In the genomic region with DNA sequence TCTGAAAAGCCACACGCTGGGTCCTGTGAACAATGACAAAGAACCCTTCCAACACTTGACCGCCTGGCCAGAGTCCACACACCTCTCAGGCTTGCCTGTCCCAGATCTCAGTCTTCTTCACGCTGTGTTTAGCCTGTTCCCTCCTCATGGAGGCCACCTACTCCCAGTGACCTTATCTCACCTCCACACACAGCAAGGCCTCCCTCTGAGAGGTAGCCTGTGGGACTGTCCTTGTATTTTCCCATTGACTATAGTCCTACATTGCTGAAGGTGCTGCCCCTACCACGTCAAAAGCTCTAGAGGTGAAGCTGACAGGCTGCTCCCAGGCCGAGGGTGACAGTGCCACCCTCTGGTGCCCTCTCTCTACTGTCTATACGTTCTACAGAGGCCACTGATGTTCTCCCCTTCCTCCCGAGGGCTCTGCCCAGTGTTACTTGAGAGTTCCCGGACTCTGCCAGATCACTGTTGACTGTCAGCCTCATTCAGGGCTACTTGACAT, we compare ENCODE assay signal across 11 mouse cellular contexts. TPM values are rescaled to one million over a fixed set of nuclear protein-coding genes. Genes with fewer than 3 reads are reported as not detected.
DNase-seq lines count a peak whose midpoint lies in the region; ATAC-seq and TF ChIP-seq lines count a peak whose summit lies in the region.
"Had no signal": no experiment of that assay in that cellular context is flagged by ENCODE, and none has a peak within 500 bp of the region (broad histone marks: within the 10 kb centered on the region; RNA-seq: fewer than 3 reads in every experiment).

No protein-coding gene starts in this region.

- H3K4me3 ChIP-seq in thymus, adult 2 months (ENCODE audit: control insufficient read depth, insufficient read depth, low read length), result no peak overlapping the region
- no peak overlapping the region for H3K4me3 ChIP-seq in stomach, postnatal 0 days (ENCODE audit: low read depth, low read length)

- no peak for DNase-seq in cerebellum, postnatal 4 days (ENCODE audit: low spot score in 2 of 2)
- no peak for DNase-seq in thymus, adult 2 months
- DNase-seq in thymus, postnatal 14 days, result no peak
- DNase-seq in liver, result peak; percentile 59
- no peak for DNase-seq in stomach, postnatal 0 days (ENCODE audit: low spot score)
- no peak for DNase-seq in urinary bladder, adult 18-20 months (ENCODE audit: low spot score in 2 of 2)
- DNase-seq in testis, postnatal 10 days (ENCODE audit: low spot score), result no peak

- TF ChIP-seq POLR2A in thymus, adult 2 months (IDR thresholded peaks at IDR 0.05; ENCODE audit: control insufficient read depth, extremely low read depth, insufficient read depth, low read length, poor library complexity), result no peak

- TF ChIP-seq EP300 in stomach, postnatal 0 days (optimal IDR thresholded peaks at IDR 0.05), result no peak

- ATAC-seq in cerebellum, adult (ENCODE audit: insufficient number of reproducible peaks, low FRiP score, low TSS enrichment), result peak; percentile 89
- no peak for ATAC-seq in stomach, postnatal 0 days (ENCODE audit: low FRiP score, low TSS enrichment)

- 50% methylated on average over 8 of the region's 8 CpGs for WGBS in thymus, adult 2 months
- WGBS in stomach, postnatal 0 days, result 58% methylated on average over 8 of the region's 8 CpGs

- TF ChIP-seq CTCF in thymus, adult 2 months (IDR thresholded peaks at IDR 0.05; ENCODE audit: borderline replicate concordance, control insufficient read depth, extremely low read depth, insufficient read depth, low read length, poor library complexity), result peak; percentile 13; the same call in 1 of the 2 replicates
- peak; percentile 49 for TF ChIP-seq CTCF in stomach, postnatal 0 days (IDR thresholded peaks at IDR 0.05; ENCODE audit: low read depth)

- H3K9me3 ChIP-seq in stomach, postnatal 0 days (ENCODE audit: control insufficient read depth, low read length), result no peaks in the 10 kb centered on the region

- no peaks in the 10 kb centered on the region for H3K4me1 ChIP-seq in thymus, adult 2 months (replicated peaks; ENCODE audit: control insufficient read depth, insufficient read depth, low read length)
- no peaks in the 10 kb centered on the region for H3K4me1 ChIP-seq in stomach, postnatal 0 days (replicated peaks; ENCODE audit: control insufficient read depth, insufficient read depth)

- no peaks in the 10 kb centered on the region for H3K36me3 ChIP-seq in thymus, adult 2 months (ENCODE audit: control insufficient read depth, insufficient read depth, low read length)
- no peaks in the 10 kb centered on the region for H3K36me3 ChIP-seq in stomach, postnatal 0 days (ENCODE audit: control insufficient read depth, insufficient read depth, low read length)

- no peak overlapping the region for H3K27ac ChIP-seq in thymus, adult 2 months (ENCODE audit: control insufficient read depth, insufficient read depth, low read length)
- H3K27ac ChIP-seq in stomach, postnatal 0 days (replicated peaks), result no peak overlapping the region

- no peak overlapping the region for H3K9ac ChIP-seq in stomach, postnatal 0 days (ENCODE audit: low read length)

- H3K27me3 ChIP-seq in thymus, adult 2 months (ENCODE audit: control insufficient read depth, insufficient read depth, low read length), result no peaks in the 10 kb centered on the region
- H3K27me3 ChIP-seq in stomach, postnatal 0 days (ENCODE audit: control insufficient read depth, insufficient read depth, low read length), result no peaks in the 10 kb centered on the region

- H3K4me2 ChIP-seq in stomach, postnatal 0 days (replicated peaks; ENCODE audit: low read depth), result no peak overlapping the region

RNA-seq across cellular contexts. Expression of a gene that starts 0.8 kb away (rescaled TPM):
- 0.42 TPM in 1 of 2 replicates, not detected in the other for polyA plus RNA-seq in thymus, adult 2 months (2012; rRNA removed)
- polyA plus RNA-seq in stomach, postnatal 0 days (2015; fragmentation: Nextera tagmentation; extraction: Ambion mirVana), result not detected in 2 replicates
- polyA plus RNA-seq: C2C12; embryonic facial prominence, embryonic 11.5 days; testis, adult 2 months had no signal

RNA-seq across cellular contexts. Expression of a gene that starts 16.4 kb away (rescaled TPM):
- 274 and 296 TPM in 2 replicates for polyA plus RNA-seq in thymus, adult 2 months (2012; rRNA removed)
- 129 and 134 TPM in 2 replicates for polyA plus RNA-seq in stomach, postnatal 0 days (2015; fragmentation: Nextera tagmentation; extraction: Ambion mirVana)

RNA-seq across cellular contexts. Expression of a gene that starts 19.2 kb away (rescaled TPM):
- 333 and 357 TPM in 2 replicates for polyA plus RNA-seq in thymus, adult 2 months (2012; rRNA removed)
- 8.3 and 11.2 TPM in 2 replicates for polyA plus RNA-seq in stomach, postnatal 0 days (2015; fragmentation: Nextera tagmentation; extraction: Ambion mirVana)

RNA-seq across cellular contexts. Expression of a gene that starts 21.2 kb away (rescaled TPM):
- 23.6 and 26.4 TPM in 2 replicates for polyA plus RNA-seq in thymus, adult 2 months (2012; rRNA removed)
- polyA plus RNA-seq in stomach, postnatal 0 days (2015; fragmentation: Nextera tagmentation; extraction: Ambion mirVana), result 7.1 and 9.7 TPM in 2 replicates
- polyA plus RNA-seq: embryonic facial prominence, embryonic 11.5 days; testis, adult 2 months had no signal

RNA-seq across cellular contexts. Expression of a gene that starts 34.7 kb away (rescaled TPM):
- polyA plus RNA-seq in thymus, adult 2 months (2012; rRNA removed), result 26.9 and 48.8 TPM in 2 replicates
- 85.2 and 93.1 TPM in 2 replicates for polyA plus RNA-seq in stomach, postnatal 0 days (2015; fragmentation: Nextera tagmentation; extraction: Ambion mirVana)

Comparison
In these comparisons a context has a peak if more than half of its experiments do, and no peak if none do; other contexts are left out.
1. RNA of a gene that starts 19.2 kb away (polyA plus RNA-seq): 333 to 357 TPM in thymus, adult 2 months; 8.3 to 11.2 TPM in stomach, postnatal 0 days; every median in the first group is over 10 times any median in the second.